Mouse (Mus musculus) retina, adult 2 months (tissue): Measurements from ENCODE around the gene Tgds.
"Not testable (repeated sequence)": the region's sequence is repeated elsewhere in the genome, so short reads cannot be mapped to it uniquely, and the experiment has no call there.

ENCODE experiments used
- DNase-seq: peaks from one replicate; pipeline ENCODE4 v3.0.0-alpha.2; 2012; ENCODE audit warnings: low read depth, low spot score

Tgds gene

GRCm38 (mm10) chr14:118131931-118132641 lies 469 bp downstream of the Tgds start:
- no peak for DNase-seq

DNA sequence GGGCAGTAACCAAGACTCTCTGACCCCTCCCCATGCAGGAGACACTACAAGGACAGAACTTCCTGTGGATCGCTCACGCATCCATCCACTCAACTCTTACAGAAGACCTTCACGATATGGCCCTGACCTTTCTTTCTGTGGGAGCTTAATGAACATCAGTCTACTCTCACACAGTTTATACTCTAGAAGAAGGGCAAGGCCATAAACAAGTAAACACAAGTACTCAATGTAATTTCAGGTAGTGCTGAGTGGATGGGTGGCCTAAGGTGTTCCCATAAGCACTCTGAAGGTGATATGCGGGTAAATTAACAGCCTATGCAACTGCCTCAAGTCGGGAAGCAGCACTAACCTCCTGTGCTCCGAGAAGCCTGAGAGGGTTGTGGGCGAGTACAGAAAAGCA lies 1.1 kb downstream of the Tgds start:
- DNase-seq = no peak

DNA sequence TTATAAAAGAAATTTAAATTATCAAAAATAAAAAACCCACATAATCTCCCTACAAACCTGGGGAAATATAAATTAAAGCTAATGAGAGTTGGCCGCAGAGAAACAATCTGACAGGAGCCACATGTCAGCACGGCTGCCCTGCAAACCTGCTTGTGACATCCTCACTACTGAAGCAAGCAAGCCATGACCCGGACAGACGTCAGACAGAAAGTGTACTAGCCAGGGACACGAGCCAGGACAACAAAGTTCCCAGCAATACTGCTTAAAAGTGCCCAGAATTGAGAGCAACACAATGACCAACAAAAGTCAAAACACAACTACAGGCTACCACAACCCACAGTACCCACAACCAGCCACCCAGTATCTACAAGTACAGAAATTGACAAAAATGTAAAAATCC lies 6.3 kb downstream of the Tgds start:
- DNase-seq = no peak

- no peak for DNase-seq
Observed at GRCm38 (mm10) chr14:118124771-118125170, 7.8 kb downstream of the Tgds start.

- no peak for DNase-seq
Observed at GRCm38 (mm10) chr14:118124129-118124528, 8.4 kb downstream of the Tgds start.

GRCm38 (mm10) chr14:118113116-118113515 lies 19.4 kb downstream of the Tgds start:
- DNase-seq = no peak

DNA sequence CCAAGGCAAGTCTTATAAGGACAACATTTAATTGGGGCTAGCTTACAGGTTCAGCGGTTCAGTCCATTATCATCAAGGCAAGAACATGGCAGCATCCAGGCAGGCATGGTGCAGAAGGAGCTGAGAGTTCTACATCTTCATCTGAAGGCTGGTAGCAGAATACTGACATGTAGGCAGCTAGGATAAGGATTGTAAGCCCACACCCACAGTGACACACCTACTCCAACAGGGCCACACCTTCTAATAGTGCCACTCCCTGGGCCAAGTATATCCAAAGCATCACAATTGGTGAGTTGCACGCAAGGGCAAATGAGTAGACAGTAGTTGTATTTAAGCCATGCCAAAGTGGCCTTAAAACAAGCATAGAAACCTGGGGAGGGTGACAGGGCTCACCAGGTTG lies 25.1 kb downstream of the Tgds start:
- not testable (repeated sequence) for DNase-seq

DNA sequence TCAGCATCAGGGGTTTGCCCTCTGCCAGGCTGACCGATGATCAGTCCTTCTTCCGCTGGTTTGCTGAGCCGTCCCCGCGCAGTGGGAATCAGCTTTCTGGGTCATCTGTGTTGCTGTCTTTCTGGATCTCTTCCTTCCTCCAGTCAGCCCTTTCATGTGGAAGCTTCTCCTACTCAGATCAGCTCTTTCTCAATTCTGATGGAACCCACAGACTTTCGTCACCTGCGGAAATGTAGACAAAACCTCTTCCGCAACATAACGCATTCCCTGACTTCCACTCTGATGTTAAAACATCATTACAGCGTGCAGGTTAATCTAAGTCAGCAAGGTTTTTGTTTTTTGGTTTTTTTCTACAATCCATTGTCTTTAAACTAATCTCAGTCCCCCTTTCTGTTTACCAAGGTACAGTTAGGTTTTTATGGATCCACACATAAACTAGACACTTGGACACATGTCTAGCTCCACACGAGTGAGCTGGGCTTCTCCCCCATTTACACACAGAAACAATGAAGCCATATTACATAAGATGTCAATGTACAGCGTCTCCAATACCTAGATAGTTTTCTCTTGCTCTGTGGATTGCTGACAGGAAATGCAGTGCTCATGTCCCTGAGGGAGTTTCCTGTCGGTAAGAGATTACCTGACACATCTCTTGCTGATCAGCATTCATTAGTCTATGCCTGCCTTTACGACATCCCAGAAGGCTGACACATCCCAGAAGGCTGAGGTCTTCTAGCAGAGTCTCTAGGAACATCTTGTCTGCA lies 31.1 kb downstream of the Tgds start:
- no peak for DNase-seq

DNA sequence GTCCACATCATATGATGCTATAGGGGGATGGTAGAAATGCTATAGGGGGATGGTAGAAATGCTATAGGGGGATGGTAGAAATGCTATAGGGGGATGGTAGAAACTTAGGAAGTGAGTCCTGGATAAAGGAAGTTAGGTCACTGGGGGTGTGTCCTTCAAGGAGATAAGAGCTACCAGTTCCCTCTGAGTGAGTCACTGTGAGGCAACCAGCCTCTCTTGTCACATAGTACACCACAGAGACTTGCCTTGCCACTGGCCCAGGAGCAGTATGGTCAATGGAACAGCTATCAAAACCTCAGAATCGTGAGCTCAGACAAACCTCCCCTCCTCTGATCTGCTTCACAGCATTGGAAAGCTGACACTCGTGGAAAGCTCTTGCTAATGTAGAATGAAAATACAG lies 34.3 kb downstream of the Tgds start:
- DNase-seq = no peak

DNA sequence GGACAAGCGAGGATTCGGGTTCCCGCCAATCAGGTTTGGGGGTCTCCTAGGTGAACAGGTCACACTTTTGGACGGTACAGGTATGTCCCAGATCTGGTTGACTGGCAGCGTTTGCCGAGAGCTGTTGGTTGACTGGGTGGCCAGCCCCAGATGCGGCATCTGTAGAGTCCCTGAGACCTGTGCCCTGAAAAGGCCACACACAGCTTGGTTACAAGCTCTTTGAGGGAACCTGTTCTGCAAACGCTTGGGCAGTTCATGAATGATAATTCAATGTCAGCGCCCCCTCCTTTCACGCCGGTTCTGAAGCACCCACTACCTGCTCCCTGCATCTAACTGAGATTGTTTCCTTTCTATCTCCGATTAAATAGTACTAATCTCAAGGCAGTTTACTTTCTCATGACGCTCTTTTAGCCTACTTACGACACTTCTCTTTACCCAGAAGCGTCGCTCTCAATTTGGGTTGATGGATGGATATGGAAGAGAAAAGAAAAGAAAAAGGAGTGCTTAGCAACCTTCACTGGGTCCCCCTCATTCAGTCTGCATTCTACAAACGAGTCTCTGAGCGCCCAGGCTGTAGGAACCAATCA lies 42.7 kb downstream of the Tgds start:
- DNase-seq = peak; percentile 8

DNA sequence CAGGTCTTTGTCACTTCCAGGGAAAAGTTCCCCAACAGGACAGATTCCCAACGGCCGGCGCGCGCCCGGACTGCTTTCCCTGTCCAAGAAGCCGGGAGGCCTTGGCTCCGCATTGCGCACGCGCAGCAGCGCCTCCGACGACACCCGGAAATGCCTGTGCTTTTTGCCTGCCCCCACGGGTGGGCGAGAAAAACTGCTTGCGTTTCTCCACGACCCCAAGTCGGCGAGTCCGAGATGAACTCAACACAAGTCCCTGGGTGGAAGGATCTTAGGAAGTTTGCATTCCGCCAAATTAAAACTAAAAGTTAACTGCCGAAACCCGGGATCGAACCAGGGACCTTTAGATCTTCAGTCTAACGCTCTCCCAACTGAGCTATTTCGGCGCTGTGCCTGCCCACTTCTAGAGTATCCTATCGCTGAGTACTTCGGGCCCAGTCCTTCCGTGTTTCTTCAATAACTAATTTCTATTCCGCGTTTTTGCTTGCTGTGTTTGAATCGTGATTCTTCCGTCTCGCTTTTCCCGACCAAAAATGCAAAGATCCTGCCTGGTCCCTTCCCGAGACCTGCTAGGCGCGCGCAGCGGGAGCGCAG lies 43.2 kb downstream of the Tgds start:
- DNase-seq = peak; percentile 77

DNA sequence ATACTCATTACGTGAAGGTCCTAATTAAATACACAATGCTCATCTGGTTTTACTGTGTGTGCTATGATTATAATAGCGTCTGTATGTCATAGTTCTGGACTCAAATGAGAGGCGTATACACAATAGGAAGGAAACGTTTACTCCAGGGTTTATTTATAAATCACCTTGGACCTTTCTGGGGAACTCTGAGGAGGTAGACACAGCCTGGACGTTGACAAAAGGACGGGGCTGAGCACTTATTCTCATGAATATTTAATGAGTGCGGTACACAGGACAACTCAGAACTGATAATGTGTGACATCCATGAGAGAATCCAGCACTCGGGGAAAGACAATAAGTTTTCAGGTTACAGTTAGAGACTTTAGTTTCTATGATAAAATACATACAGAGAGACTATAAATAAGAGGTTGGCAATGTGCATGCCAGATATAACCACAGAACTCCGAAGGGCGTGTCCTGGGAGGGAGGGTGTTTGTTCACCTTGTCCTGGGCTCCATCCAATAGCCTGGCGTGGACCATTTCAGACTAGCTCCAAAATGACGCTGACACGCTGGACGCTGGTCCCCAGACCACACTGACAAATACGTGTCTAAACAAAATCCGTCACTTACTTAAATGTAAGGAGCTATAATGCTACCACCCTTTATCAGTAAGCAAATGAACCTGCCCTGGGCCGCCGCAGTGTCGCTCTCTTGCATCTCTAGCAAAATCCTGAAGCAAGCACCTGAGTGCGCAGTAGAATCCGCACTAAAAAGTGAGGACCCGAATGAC lies 43.9 kb downstream of the Tgds start:
- DNase-seq = no peak

- DNase-seq = no peak
Observed at GRCm38 (mm10) chr14:118086271-118087035, 46.1 kb downstream of the Tgds start.

DNA sequence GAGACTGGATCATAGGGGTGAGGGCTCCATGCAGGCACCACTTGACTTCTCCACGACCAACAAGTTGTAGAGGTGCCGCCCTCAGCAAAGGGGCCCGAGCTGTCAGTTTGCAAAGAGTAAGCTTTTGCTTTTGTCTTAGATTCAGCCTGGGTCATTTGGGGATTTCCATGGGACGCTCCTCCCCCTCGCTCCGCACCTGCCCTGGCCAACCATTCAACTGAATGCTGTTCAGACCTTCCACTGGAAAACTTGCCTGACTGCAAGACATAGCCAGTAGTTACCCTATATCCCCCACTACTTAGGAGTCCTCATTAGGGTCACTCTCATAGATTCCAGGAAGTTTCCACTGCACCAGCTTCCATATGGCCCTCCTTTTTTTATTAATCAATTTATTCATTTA lies 48.7 kb downstream of the Tgds start:
- no peak for DNase-seq

DNA sequence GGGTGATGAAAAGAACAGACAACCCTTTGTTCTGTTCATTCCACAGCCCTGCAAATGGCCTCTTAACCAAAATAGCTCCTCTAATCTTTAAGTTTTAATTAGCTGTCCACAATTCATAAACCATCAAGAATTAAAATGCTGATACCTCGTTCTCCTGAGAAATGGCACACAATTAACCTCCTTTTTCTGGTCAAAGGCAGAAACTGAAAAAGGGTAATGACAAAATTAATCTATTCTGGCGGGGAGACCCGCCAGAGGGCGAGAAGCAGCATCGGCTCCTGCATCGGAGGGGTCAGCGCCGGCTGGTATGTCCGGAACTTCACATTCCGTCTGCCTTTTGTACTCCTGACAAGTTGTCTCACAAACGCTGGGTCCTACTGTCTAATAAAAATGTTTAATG lies 51.9 kb downstream of the Tgds start:
- DNase-seq = no peak

DNA sequence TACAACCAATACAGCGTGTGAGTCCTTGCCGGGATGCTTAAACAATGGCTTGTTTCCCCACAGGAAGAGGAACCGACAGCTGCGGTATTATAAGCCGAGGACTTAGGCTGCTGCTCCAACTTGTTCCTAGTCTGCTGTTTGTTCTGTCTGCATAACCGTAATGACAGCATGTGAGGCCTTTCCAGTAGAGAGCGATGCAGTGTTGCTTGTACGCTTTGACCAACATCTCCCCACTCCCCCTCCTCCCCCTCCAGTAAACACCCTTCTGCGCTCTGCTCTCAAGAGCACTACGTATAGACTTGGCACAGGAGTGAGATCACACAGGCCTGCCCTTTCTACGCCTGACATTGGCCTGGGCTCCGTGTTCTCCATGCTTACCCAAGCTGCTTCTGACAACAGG lies 62.5 kb downstream of the Tgds start:
- DNase-seq = no peak

- DNase-seq = no peak
Observed at GRCm38 (mm10) chr14:118069439-118070079, 63.0 kb downstream of the Tgds start.
